Mouse (Mus musculus) brain, embryonic 14.5 days (tissue): Measurements from ENCODE around the gene App.

Source experiments
- CTCF ChIP-seq: fragments of 200-500 bp; IDR thresholded peaks from 2 replicates; pipeline ENCODE4 v1.5.1; 2012; ENCODE audit warnings: inconsistent platforms, mild to moderate bottlenecking, moderate library complexity, borderline replicate concordance; ENCODE audit not compliant: insufficient read depth, insufficient read length; ENCODE audit errors: extremely low read depth
- POLR2A ChIP-seq: fragments of 200-500 bp; IDR thresholded peaks from 2 replicates; pipeline ENCODE4 v1.6.1; 2012; ENCODE audit warnings: mild to moderate bottlenecking, inconsistent platforms, borderline replicate concordance; ENCODE audit not compliant: poor library complexity, insufficient read depth, insufficient read length, severe bottlenecking; ENCODE audit errors: extremely low read depth

- no peak for TF ChIP-seq CTCF
- no peak for TF ChIP-seq POLR2A
These were observed 28.2 kb downstream of the App start for GRCm38 (mm10) chr16:85145369-85145768.
